Mouse (Mus musculus): ENCODE results near the gene Atg9a. TPM values are rescaled to one million over a fixed set of nuclear protein-coding genes. Genes with fewer than 3 reads are reported as not detected.

Atg9a gene
- total and polyA plus RNA-seq, 3 experiments, result 7.8 to 26.1 TPM; not detected in 1

DNA sequence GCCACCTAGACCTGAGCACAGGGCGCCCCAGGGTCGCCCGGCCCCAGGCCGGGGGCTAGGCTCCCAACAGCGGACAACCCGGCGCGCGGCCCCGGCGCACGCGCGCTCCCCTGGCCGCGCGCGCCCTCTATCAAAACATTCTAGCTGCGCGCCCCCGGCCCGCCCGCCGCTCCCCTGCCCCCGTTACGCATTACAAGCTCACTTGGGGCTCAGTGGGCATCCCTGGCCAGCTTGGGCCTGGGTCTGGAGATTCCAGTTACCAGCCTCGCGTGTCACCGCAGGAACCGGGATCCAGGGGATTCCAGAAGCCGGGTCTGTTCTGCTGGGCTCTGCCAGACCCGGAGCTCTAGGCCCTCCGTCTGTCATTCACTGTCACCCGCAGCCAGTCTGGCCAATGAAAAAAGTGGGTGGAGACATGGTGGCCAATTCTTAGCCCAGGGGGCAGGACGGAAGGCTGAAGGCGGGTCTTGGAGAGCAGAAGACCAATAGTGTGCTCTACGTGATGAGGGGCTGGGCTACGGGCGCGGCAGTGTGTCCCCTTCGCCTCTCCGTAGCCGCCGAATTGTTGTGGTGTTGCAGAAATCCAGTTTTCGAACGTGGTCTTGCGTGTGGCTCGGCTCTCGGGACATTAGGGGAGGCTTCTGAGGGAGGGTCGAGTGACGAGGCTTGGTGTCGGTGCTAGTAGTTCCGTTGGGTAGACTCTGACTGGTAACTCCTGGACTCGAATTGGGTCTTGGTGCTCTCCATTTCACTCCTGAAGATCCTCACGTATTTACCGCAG lies at the start of gene Atg9a, which contains the start of gene Ankzf1 (continued):
- no peak for TF ChIP-seq GATA1 (IDR thresholded peaks at IDR 0.05; ENCODE audit: low read depth, low read length)
- TF ChIP-seq USF2 (IDR thresholded peaks at IDR 0.05; ENCODE audit: borderline replicate concordance in 1 of 2, insufficient read depth in 1 of 2, low read depth in 1 of 2, low read length in 2 of 2), result no peak
- TF ChIP-seq CHD2 (IDR thresholded peaks at IDR 0.05; ENCODE audit: low read length), result peak; percentile 47
- no peak for TF ChIP-seq POLR2AphosphoS5 (IDR thresholded peaks at IDR 0.05; ENCODE audit: borderline replicate concordance, low read depth, low read length)

DNA sequence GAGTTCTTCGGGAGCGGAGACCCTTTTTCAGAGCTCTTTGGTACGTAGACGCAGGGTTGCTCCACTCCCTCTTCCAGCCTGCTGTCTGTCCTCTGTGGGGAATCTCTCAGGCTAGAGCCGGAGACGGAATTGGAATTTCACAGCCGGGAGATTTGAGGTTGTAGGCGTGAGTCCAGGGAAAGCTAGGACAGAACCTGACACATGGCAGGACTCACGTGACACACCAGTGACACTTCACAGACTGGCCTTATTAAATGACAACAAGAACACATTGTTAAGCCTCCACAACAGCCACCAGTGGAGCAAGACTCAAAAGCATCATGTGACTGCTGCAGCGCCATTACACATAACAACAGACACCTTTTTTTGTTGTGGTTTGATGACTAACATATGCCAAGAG lies 47.6 kb upstream of the Atg9a start:
- Histone ChIP-seq H3K27me3 (ENCODE audit: control insufficient read depth in 1 of 2, insufficient read depth in 2 of 2, low read length in 2 of 2) (no peaks in the 10 kb centered on the region), H3K4me1 (ENCODE audit: control insufficient read depth in 1 of 2, insufficient read depth in 2 of 2, low read length in 2 of 2) (peaks cover 8% of the 10 kb centered on the region in 2 experiments), H3K36me3 (ENCODE audit: control insufficient read depth in 1 of 2, insufficient read depth in 2 of 2, low read length in 2 of 2) (peaks cover 0 to 10% of the 10 kb centered on the region in 2 experiments; a peak in 2 of 4 replicates), H3K9me3 (replicated peaks; ENCODE audit: insufficient read depth, low read length) (no peaks in the 10 kb centered on the region), H3K27ac (ENCODE audit: control insufficient read depth, low read depth, low read length) (no peak overlapping the region), H3K4me3 (ENCODE audit: control insufficient read depth in 1 of 2, insufficient read depth in 1 of 2, low read depth in 2 of 2, low read length in 2 of 2) (no peak overlapping the region), H3K79me2 (ENCODE audit: control insufficient read depth, insufficient read depth, low read length, poor library complexity) (no peaks in the 10 kb centered on the region; the same call in 1 of the 2 replicates), H3K9ac (ENCODE audit: control insufficient read depth, low read depth, low read length, poor library complexity, severe bottlenecking) (no peak overlapping the region)
- no peak for TF ChIP-seq MAFK (IDR thresholded peaks at IDR 0.05; ENCODE audit: borderline replicate concordance, low read depth, low read length)
- no peak for TF ChIP-seq CHD2 (IDR thresholded peaks at IDR 0.05; ENCODE audit: low read length)
- no peak for TF ChIP-seq MYB (IDR thresholded peaks at IDR 0.05; ENCODE audit: low read depth, low read length)
- TF ChIP-seq SIN3A (IDR thresholded peaks at IDR 0.05; ENCODE audit: low read length), result no peak
- no peak for TF ChIP-seq BHLHE40 (IDR thresholded peaks at IDR 0.05; ENCODE audit: borderline replicate concordance, low read depth, low read length)
- TF ChIP-seq RAD21 (IDR thresholded peaks at IDR 0.05; ENCODE audit: low read depth, low read length), result no peak
- no peak for TF ChIP-seq KAT2A (conservative IDR thresholded peaks at IDR 0.05; ENCODE audit: low read depth, low read length)
- no peak for TF ChIP-seq MYC (IDR thresholded peaks at IDR 0.05; ENCODE audit: low read depth, low read length)
- TF ChIP-seq UBTF (IDR thresholded peaks at IDR 0.05; ENCODE audit: borderline replicate concordance, insufficient read depth, low read depth, low read length), result no peak
- no peak for TF ChIP-seq GATA1 (IDR thresholded peaks at IDR 0.05; ENCODE audit: low read depth, low read length)
- no peak for TF ChIP-seq POLR2AphosphoS5 (IDR thresholded peaks at IDR 0.05; ENCODE audit: borderline replicate concordance, low read depth, low read length)
- no peak for TF ChIP-seq CHD1 (IDR thresholded peaks at IDR 0.05; ENCODE audit: low read depth, low read length)
- TF ChIP-seq NELFE (IDR thresholded peaks at IDR 0.05; ENCODE audit: low read depth, low read length), result no peak
- no peak for TF ChIP-seq RCOR1 (IDR thresholded peaks at IDR 0.05; ENCODE audit: low read depth, low read length)
- TF ChIP-seq USF2 (IDR thresholded peaks at IDR 0.05; ENCODE audit: borderline replicate concordance in 1 of 2, insufficient read depth in 1 of 2, low read depth in 1 of 2, low read length in 2 of 2), result no peak
- no peak for TF ChIP-seq POLR2A (IDR thresholded peaks at IDR 0.05; ENCODE audit: control insufficient read depth in 1 of 2, insufficient read depth in 1 of 2, low read depth in 1 of 2, low read length in 2 of 2, poor library complexity in 1 of 2)
- DNase-seq (ENCODE audit: low read depth, low spot score), result no peak
